Mouse (Mus musculus) CD4-positive, CD25-positive, alpha-beta regulatory T cell, adult 2 months (primary cell): ENCODE measurements around the gene Cdh22.

Experiments
- DNase-seq: peaks from one replicate; pipeline ENCODE4 v3.0.0-alpha.2; 2012; ENCODE audit warnings: low read depth, low spot score

The Cdh22 gene

GRCm38 (mm10) chr2:165234613-165235291 lies at the start of gene Cdh22:
Gene Cdh22, minus strand, starts transcription at chr2:165234853.
- peak; percentile 18 for DNase-seq

DNA sequence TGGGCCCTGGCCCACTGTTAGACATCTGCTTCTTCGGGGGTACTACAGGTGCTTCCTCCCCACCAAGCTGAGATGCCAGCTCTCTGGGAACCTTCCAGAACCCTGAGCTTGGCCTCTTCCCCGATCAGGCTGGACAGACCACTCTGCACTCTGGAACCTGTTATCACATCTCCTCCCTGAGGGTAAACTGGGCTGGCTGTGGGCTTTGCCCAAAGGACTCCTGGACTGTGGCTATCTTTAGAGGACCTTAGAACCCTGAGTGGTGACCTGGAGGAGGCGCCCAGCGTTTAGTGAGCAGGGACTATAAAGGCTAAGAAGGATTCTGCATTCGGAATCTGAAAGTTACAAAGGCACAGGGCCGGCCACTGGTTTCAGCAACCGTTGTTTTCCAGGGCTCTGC lies 49.7 kb upstream of the Cdh22 start:
- DNase-seq, result no peak

GRCm38 (mm10) chr2:165283644-165284043 lies 49.0 kb upstream of the Cdh22 start:
- DNase-seq, result no peak

DNA sequence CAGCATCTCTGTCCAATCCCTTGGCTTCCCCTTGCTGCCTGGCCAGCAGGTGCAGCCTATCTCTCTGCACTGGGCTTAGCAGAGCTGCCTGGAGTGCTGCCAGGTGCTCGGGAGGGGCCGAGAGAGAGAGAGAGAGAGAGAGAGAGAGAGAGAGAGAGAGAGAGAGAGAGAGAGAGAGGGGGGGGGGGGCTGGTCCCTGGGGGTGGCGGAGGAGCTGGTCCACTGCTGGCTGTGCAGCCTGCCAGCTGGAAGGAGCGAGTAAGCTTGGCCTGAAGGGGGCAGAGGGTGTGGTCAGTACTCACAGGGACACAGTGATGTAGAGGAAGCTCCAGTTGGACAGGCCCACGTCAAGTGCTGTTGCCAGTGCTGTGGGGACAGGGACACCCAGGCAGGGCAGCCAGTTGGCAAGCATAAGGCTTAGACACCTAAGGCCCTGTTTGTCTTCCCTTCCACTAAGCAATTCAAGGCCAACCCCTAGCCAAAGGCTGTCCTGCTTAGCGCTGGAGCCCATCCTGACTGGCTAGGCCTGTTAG lies 47.2 kb upstream of the Cdh22 start:
- DNase-seq, result no peak

DNA sequence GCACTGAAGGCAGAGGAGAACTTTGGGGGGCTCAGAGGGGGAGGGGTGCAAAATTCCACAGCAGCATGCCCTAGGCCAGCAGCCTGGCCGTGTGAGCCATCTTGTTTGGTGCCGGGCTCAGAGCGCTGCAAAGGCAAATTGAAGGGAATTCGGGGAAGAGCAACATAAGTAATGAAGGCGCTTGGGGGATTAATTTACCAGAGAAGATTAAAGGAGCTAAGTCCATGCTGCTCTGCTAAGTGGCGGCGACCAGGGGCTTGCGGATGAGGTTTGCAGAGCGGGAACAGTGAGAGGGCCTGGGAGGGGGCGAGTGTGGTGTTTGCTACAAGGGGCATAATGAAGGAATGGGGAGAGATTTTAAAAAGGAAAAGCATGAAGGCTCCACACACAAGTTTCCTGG lies 44.7 kb upstream of the Cdh22 start:
- no peak for DNase-seq

DNA sequence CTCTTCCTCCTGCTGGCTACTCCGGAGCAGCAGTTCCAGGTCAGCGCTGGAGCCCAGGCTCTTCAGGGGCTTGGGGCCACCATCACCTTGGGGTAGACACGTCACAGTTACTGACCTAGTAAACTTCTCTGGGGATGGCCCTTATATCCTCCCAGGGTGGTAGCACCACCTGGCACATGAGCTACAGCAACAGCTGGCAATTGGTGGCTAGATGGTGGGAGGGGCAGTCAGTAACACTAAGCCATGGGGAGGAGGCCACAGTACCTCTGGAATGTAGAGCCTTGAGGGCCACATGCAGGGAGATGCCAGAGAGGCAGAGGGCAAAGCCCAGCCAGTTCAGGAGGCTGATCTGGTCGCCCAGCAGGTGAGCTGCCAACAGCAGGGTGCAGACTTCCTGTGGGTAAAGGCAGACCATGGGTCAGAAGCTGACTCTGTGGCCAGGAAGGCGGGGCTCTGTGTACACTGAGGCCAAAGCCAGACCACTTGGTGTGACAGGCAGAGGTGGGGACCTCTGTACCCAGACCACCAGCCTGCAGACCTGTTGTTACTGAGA lies 42.6 kb upstream of the Cdh22 start:
- no peak for DNase-seq

DNA sequence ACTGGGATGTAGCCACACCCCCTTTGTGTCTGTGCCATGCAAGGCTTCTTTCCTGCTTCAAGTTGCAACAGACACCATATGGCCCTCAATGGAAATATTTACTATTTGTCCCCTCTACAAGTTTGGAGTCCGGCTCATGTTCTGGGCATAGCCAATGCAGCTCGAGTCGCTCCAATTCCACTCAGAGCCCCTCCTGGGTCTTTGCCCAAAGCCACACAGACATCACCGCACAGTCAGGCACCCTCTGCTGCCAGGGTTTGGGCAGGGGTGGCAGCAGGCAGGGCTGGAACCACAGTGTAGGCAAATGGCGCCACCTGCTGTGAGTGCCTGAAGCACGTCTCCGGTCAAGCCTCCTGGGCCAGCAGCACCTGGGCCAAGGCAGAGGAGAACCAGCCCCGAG lies 41.2 kb upstream of the Cdh22 start:
- peak; percentile 54 for DNase-seq

DNA sequence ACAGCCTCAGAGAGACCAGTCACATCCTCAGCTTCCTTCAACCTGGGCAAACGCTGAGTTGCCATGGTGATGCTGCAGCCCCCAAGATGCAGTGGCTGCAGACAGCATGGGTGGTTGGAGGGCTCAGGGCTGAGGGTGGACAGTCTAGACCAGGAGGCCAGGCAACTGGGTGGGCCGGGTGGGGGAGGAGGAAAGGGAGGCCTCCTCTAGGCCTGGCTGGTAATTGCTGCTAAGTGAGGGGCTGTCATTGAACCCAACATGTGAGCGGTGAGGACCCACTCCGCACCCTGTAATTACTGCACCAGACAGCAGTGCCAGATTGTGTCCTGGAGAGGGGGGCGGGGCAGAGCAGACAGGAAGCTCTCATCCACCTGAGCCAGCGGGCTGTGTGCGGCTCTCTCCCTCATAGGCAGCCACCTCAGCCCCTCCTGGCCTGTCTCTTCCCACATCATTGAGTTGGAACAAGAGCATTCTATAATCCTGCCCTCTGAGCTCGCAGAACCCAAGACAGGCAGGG lies 40.5 kb upstream of the Cdh22 start:
- no peak for DNase-seq

DNA sequence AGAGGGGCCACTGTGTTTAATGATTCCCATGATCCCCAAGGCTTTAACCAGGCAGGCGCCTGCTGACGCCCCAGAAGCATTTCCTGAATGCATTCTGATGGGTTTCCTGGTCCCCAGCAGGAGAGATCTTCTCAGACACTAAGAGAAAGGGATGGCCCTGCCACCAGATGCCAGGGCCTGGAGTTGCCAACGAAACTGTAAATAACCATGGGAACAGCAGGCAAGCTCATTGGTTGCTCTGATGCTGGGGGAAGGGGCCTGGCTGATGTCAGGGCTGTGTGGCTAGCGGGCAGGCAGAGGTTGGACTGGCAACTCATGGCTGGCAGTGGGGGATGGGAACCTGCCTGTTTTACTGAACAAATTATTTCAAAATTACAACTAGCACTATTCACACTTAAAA lies 38.9 kb upstream of the Cdh22 start:
- no peak for DNase-seq

- no peak for DNase-seq
Measured at GRCm38 (mm10) chr2:165271326-165271725, 36.7 kb upstream of the Cdh22 start.

GRCm38 (mm10) chr2:165270858-165271257 lies 36.2 kb upstream of the Cdh22 start:
- no peak for DNase-seq

GRCm38 (mm10) chr2:165266739-165267138 lies 32.1 kb upstream of the Cdh22 start:
- DNase-seq, result no peak

- no peak for DNase-seq
Measured at GRCm38 (mm10) chr2:165263861-165264260, 29.2 kb upstream of the Cdh22 start.

- no peak for DNase-seq
Measured at GRCm38 (mm10) chr2:165262274-165262990, 27.8 kb upstream of the Cdh22 start.

DNA sequence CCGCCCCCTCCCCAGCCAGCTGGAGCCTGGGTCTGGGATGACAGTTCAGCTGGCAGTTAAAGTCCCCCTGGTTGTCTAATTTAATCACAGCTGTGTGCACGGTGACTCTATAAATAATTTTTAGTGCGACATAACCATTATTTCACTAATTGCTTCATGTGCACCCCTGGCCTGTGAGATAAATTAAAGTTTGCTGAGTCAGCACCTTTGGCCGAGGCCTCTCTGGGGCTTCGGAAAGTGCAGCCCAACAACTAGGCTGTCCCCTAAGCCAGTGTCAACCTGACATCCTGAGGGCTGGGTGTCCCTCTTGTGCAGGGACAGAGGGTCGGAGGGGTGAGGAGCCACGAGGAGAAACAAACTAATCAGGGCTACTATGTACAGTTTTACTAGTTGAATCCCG lies 25.2 kb upstream of the Cdh22 start:
- no peak for DNase-seq

DNA sequence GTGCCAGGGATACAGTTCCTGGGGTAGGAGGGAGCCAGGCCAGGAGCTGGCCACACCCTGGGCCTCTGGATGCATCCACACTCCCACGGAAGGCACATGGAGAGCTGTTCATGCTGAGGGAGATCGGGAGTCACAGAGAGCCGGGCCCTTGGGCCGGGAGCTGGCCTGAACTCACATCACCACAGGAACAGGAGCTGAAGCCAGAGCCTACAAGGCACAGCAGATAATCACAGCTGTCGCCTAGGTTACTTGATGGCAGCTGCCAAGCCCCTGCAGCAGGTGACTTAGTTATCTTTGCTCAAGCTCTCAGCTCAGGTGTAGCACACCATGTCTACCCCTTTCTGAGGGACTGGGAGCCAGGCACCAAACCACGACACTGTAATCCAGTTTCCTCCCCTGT lies 23.7 kb upstream of the Cdh22 start:
- DNase-seq, result no peak

- DNase-seq, result no peak
Measured at GRCm38 (mm10) chr2:165257151-165257834, 22.6 kb upstream of the Cdh22 start.

- DNase-seq, result no peak
Measured at GRCm38 (mm10) chr2:165256213-165256612, 21.6 kb upstream of the Cdh22 start.

DNA sequence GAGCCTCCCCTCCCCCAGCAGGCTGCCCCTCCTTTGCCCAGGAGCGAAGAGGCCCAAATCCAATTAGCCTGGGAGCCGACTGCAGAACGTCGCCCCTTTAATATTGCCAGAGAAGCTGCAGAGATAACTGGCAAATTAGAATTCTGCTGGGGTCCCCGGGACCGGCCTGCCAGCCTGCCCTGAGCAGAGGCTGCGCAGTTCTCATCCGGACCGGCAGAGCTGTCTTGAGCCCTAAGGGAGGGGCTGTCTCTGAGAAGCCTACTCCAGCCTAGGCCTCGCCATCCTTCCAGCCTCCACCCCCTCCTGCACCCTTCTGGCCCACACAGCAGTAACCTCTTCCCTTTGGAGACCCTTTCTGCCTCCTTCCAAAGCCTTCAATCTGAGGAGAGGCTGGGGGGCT lies 19.2 kb upstream of the Cdh22 start:
- DNase-seq, result no peak

GRCm38 (mm10) chr2:165253269-165253668 lies 18.6 kb upstream of the Cdh22 start:
- DNase-seq, result no peak

DNA sequence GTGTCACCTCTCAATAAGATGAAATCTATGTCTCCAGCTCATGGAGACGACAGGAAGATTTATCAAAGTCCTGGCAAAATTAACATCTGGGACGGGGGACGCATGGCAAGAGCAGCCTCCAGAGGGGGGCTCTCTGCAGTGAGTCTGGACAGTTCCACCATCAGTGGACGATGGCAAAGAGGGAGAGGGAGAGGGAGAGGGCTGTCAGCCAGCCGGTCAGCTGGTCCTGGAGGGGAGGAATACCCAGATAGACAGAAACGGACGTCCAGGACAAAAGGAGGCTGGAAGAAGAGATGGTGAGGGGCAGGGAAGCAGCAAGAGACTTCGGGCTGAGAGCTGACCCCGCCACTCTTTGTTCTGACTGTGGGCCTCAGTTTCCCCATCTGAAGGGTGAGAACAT lies 18.1 kb upstream of the Cdh22 start:
- DNase-seq, result no peak

DNA sequence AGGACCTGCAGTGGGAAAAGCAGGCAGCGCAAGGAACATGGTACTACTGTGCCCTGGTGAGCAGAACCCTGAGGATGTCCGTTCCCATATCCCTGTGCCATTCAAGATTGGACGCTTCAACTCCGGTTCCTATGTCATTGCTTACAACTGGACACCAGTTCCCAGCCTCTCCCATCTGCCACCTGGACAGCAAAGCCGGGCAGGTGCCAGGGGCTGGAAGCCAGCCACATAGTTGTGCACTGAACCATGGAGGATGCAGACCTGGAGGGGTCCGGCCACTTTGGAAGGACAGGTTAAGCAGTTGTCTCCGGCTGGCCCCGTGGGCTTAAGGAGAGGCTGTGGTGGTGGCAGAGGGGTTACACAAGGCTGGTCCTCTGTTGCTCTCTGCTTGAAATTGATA lies 17.7 kb upstream of the Cdh22 start:
- DNase-seq, result no peak
